Mouse (Mus musculus) B cell, adult 2 months (primary cell): Measurements from ENCODE around the gene She.

Experiments used
- DNase-seq, 2 experiments: peaks; one replicate each; pipeline ENCODE4 v3.0.0; 2022

Gene She

GRCm38 (mm10) chr3:89887582-89888230 lies 56.5 kb downstream of the She start:
- DNase-seq, result peak; percentile 45 to 52

DNA sequence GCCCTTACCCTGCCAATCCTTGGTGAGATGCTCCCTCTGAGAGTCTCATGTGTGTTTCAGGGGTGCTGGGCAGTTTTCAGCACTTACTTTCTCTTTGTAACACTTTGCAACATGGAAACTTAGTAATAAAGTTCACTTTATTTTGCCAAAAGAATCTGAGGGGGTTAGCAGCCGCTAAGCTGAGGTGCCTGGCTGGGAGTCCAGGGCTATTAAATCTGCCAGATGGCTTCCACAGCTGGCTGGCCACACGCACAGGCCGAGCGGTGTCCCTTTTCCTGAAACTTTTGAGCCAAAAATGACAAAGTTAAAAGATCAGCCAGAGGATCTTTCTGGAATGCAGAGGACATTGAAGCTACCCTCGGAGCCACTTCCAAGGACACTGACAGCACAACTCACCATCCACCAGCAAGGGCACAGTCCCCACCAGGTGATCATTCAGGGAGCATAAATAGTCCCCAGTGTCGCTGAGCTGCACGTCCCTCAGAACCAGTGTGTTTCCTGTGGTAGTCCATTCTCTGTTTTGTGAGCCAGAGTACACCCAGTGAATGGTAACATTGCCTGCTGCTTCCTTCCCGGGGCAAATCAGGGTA lies 58.8 kb downstream of the She start:
- DNase-seq, result no peak

- no peak for DNase-seq
Observed at GRCm38 (mm10) chr3:89891696-89892095, 60.5 kb downstream of the She start.

DNA sequence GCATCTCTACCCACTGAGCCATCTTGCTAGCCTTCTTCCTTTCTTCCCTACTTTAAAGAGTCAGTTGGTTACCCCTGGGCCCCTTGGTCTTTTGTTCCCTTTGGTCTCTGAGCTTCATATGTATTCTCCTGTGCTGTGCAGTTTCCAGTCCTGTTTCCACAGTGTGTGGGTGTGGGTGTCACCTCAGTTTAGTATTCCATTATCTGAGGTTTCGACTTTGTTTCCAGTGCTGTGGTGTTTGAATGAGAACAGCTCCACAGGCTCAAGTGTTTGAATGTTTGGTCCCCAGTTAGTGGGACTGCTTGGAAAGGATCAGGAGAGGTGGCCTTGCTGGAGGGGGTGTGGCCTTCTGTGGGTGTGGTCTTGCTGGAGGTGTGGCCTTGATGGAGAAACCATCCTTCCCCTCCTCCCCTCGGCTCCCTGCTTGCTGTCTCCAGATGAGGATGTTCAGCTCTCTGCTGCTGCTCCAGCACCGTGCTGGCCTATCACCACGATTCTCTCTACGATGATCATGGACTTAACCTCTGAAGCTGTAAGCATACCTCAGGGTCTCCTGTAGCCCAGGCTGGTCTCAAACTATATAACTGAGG lies 61.4 kb downstream of the She start:
- DNase-seq, result no peak

- DNase-seq, result no peak
Observed at GRCm38 (mm10) chr3:89896571-89896970, 65.4 kb downstream of the She start.

DNA sequence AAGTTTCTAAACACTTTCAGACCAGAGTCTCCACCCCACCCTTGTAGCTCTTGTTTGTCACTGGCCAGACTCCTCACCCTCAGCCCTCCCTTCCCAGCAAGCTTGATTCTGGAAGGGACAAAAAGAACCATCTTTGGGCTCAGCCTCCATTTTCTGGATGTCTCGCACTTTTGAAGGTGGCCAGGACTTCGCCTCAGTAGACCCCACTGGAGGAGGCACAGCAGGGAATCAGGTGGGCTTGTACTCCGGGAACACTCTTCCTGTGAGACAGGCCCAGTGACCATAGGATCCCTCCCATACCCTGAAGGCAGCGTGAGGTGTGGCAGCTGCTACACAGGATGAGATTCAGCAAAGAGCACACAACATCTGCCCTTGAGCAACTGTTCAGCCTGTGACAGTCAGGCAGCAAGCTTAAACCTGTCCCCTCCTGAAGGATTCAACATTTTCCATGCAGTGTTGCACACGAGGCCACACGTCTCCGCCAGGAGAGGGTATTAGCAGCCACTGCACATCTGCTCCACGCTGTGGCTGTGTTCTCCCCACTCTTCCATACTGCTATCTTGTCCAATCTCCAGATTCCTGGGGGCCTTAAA lies 66.1 kb downstream of the She start:
- DNase-seq, result no peak

DNA sequence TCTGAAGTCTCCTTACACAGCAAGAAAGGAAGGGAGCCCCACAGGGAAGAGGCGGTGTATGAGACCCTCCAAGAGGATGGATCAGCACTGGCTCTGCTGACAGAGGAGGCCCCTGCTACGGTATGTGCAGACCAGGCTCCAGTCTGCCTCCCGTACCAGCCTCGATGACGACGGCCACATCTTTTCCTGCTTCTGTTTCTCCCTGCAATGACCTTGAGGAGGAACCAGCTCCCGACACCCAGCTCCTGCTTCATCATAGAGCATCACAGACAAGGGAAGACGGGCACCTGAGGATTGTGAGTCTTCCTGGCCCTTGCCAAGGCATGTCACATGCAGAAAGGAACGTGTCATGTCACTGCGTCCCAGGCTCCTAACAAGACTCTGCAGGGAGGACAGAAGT lies 66.8 kb downstream of the She start:
- no peak for DNase-seq

DNA sequence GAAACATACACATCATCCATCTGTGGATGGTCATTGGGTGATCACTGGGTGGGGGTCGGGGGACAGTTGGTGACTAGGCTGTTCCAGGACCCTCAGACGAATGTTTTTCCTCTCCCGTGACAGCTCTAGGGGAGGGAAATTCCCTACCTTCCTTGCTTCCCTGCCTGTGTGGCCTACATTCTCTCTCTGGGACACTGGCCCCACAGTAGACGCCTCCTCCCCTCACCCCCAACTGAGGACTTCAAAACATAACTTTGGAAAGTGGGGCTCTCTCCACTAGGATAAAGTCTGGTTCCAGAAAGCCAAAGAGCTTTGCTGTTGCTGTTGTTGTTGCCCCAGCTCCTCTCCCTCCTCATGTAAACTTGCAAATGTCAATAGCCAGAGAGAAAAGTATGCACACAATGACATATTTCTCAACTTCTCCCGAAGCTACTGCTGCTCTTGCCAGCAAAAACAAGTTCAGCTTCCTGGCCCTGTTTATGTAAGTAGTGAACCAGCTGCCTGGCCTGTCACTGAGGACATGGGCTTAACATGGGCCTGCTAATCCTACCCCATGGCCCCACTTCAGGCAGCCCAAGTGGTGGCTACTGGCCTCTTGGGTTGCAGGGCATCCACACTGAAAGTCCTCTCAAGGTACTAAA lies 67.8 kb downstream of the She start:
- DNase-seq, result no peak

GRCm38 (mm10) chr3:89899511-89899908 lies 68.3 kb downstream of the She start:
- DNase-seq, result no peak

GRCm38 (mm10) chr3:89907846-89908245 lies 76.7 kb downstream of the She start:
- DNase-seq, result no peak
